Mouse (Mus musculus): Measurements from ENCODE around the gene Xdh.

DNA sequence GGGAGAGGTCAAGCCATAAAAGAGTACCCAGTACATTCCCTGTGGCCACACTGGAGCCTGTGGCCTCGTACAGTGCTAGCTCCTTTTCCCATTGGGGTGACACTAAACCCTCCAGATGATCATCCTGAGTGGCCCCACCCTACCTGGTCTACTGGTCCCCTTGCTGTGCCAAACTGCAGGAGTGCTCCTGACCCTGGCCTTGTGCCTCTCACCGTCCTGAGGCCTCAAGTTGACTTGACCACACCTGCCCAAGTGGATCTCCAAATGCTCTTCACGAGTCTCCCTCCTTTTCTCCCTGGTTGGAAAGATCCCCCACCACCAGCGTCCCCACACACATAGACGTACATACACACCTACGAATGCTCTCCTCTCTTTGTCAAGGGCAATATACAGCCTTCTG is 69.7 kb downstream of the Xdh start:
- TF ChIP-seq ZMIZ1 (IDR thresholded peaks at IDR 0.05; ENCODE audit: low read depth, low read length) (no peak), TCF12 (IDR thresholded peaks at IDR 0.05; ENCODE audit: low read depth, low read length) (no peak), CTCF (IDR thresholded peaks at IDR 0.05 in 2 of 3, conservative IDR thresholded peaks at IDR 0.05 in 1 of 3; ENCODE audit: control insufficient read depth in 1 of 3, insufficient read depth in 1 of 3, low read depth in 2 of 3, low read length in 3 of 3, poor library complexity in 1 of 3, severe bottlenecking in 1 of 3) (no peak), POLR2A (IDR thresholded peaks at IDR 0.05; ENCODE audit: control insufficient read depth in 1 of 2, insufficient read depth in 1 of 2, low read depth in 1 of 2, low read length in 2 of 2, poor library complexity in 1 of 2) (no peak), EP300 (IDR thresholded peaks at IDR 0.05; ENCODE audit: low read depth in 1 of 2, low read length in 2 of 2) (no peak), ETS1 (IDR thresholded peaks at IDR 0.05; ENCODE audit: low read depth, low read length) (no peak), GATA1 (IDR thresholded peaks at IDR 0.05; ENCODE audit: low read depth, low read length) (no peak), UBTF (IDR thresholded peaks at IDR 0.05; ENCODE audit: borderline replicate concordance, insufficient read depth, low read depth, low read length) (no peak), POLR2AphosphoS2 (IDR thresholded peaks at IDR 0.05; ENCODE audit: low read length) (no peak)
